Mouse (Mus musculus) gastrocnemius, adult 2 months (tissue): ENCODE measurements at regions not wholly inside any gene's neighbourhood (a gene's known extent, or its start where the extent isn't known, plus 50 kb on each side); places are given as distances from the start of the nearest gene placed in this dataset.
A peak's percentile ranks its signal among the peaks of the same experiment; 100 is the strongest.
"Not testable (repeated sequence)": the region's sequence is repeated elsewhere in the genome, so short reads cannot be mapped to it uniquely, and the experiment has no call there.

Source experiments
- DNase-seq: peaks from one replicate; pipeline ENCODE4 v3.0.0; 2022
- H3K27ac ChIP-seq: fragments of 200-600 bp; 2 replicates; pipeline ENCODE4 v1.8.1; 2022; ENCODE audit warnings: mild to moderate bottlenecking
- H3K4me3 ChIP-seq: fragments of 200-600 bp; 2 replicates; pipeline ENCODE4 v1.8.1; 2022; ENCODE audit warnings: mild to moderate bottlenecking, moderate library complexity
- CTCF ChIP-seq: fragments of 200-600 bp; IDR thresholded peaks from 2 replicates; pipeline ENCODE4 v1.8.1; 2022; ENCODE audit warnings: antibody characterized with exemption, mild to moderate bottlenecking, moderate library complexity
- intact Hi-C: fragments of 180-260 bp; cut with DNase I; formaldehyde crosslinking; loops from one replicate; pipeline ENCODE4 v1.15.1; 2025

DNA sequence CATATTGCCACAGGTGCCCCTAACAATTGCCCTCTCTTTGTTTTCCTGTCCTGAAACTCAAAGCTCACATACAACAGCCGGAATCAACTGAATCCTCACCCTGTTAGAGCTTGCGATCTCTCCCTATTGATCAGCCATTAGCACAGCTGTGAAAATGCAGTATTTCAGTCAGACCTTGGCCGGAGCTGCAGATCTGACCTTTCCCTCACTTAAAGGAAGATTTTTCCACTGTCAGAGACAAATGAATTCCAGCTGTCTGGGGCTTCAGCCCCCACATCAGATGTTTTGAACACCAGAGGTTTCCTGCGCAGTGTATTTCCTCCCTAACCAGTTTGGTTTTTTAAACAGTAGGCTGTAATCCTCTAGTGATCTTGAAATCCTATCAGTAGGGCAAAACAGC is 87.0 kb upstream of the 1110032F04Rik start:
- intact Hi-C loops = no loop called here
- Histone ChIP-seq H3K4me3 (no peak overlapping the region), H3K27ac (no peak overlapping the region)
- DNase-seq = no peak
- no peak for TF ChIP-seq CTCF

DNA sequence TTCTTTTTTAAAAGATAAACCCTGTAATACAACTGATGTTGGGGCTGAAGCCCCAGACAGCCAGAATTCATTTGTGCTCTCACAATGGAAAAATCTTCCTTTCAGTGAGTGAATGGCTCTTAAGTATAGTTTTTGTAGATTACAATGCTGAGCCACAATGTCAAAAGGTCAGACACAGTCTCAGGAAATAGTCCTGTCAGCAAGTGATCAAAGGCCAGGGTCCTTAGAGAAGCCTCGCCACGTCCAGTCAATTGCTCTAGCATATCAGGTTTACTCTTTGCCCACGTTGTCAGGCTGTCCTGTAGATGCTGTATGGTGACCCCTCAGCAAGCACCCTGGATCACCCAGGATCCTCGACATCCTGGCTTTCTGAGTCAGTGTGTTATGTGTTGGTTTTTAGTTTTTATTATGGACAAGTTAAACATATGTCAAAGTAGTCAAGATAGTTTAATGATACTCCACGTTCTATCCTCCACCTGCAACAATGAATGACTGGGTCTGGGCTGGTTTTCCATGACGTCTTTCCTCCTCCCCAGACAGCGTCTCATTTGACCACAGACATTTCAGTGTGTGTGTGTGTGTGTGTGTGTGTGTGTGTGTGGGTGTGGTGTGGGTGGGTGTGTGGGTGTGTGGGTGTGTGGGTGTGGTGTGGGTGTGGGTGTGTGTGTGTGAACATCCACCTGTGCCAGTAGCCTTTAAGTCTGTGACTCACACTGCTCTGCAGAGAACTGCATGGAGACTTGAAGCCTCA is 85.5 kb upstream of the 1110032F04Rik start:
- no peak for DNase-seq
- Histone ChIP-seq H3K4me3 (no peak overlapping the region), H3K27ac (peak overlapping the region; percentile 20; the same call in 1 of the 2 replicates)
- intact Hi-C loops = no loop called here
- TF ChIP-seq CTCF = no peak

DNA sequence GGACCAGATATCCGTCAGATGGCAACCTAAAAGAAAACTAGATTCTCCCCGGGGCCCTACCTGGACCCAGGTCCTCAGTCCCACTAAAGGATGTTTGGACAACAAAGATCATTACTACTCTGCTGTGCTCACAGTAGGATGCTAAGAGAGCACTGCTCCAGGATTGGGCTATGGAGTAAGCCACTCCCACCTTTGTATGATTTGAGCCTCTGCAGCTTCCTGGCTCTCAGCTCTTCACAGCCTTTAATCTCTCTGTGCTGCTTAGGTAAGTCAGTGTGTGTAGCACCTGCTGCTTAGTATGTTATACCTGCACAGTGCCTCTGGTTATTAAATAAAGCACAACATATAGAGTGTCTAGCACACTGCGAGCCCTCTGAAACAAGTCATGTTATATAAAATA is 82.6 kb upstream of the 1110032F04Rik start:
- no peak for TF ChIP-seq CTCF

DNA sequence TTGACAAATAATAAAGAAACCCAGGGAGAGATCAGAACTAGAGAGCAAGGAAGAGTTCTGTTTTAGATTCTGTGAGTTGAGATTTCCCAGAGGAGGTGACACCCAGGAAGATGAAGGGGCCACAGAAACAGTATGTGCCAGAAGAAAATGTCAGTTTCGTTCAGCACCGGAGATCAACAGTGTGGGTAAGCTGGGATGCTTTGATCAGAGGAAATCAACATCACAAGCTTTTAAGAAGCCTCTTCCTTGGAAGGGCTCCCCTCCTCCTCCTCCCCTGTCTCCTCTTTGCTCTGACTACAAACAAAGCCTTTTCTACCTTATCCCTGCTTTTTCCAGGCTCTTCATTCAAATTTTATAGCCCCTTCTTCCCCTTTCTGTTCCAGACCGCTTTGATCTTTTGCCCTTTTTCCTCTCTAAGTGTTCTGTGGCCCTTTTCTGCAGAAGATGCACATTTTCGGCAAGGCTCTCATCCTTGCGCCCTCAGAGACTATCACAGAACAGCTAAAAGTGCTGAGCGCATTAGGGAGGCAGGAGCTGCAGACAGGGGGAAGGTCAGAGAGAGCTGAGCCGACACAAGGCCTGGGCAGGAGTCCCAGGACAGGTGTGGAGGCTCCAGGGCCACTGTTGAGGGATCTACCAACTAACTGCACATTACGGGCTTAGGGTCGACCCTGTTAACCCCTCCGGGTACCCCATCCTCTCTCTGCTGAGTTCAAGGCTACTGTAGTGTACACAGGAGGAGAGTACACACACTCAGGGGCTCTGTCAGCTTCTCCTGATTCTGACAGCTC is 81.8 kb upstream of the 1110032F04Rik start:
- no peak for TF ChIP-seq CTCF
- Histone ChIP-seq H3K4me3 (no peak overlapping the region), H3K27ac (no peak overlapping the region)
- intact Hi-C loops = no loop called here
- DNase-seq = no peak

More for the DNA sequence above, 82.6 kb upstream of the 1110032F04Rik start:
- intact Hi-C loops = no loop called here
- Histone ChIP-seq H3K27ac (no peak overlapping the region), H3K4me3 (no peak overlapping the region)
- DNase-seq = no peak

DNA sequence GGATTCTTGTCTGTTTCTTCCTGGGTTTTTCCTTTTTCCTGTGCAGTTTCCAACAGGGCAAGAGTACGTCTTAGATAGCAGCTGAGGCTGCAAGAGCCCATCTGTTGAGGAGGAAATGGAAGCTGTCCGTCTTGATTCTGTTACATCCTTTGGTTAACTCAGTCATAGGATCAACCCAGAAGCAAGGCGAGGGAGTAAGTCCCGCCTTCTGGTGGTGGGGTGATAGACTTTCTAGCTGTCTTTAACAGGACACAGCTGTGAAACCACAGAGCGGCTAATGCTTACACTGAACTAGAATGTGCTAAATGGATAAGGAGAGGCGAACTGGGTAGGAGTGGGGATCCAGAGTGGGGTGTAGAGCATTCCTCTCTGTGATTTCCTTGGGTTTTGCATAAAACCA is 79.9 kb upstream of the 1110032F04Rik start:
- H3K4me3 ChIP-seq = no peak overlapping the region
- no peak overlapping the region for H3K27ac ChIP-seq
- no peak for TF ChIP-seq CTCF
- DNase-seq = no peak
- intact Hi-C loops = no loop called here

DNA sequence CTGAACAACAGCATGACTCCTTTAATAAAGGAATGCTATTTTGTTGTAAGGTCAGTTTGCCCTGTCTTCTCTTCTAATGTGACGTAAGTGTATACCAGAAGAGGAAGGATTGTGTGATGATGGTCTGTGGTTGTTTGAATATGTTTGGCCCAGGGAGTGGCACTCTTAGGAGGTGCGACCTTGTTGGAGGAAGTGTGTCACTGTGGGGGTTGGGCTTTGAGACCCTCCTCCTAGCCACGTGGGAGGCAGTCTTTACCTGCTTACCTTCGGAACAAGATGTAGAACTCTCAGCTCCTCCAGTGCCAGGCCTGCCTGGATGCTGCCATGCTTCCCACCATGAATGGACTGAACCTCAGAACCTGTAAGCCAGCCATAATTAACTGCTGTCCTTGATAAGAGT is 78.9 kb upstream of the 1110032F04Rik start:
- no peak for TF ChIP-seq CTCF
- Histone ChIP-seq H3K4me3 (no peak overlapping the region), H3K27ac (no peak overlapping the region)
- intact Hi-C loops = no loop called here
- no peak for DNase-seq

DNA sequence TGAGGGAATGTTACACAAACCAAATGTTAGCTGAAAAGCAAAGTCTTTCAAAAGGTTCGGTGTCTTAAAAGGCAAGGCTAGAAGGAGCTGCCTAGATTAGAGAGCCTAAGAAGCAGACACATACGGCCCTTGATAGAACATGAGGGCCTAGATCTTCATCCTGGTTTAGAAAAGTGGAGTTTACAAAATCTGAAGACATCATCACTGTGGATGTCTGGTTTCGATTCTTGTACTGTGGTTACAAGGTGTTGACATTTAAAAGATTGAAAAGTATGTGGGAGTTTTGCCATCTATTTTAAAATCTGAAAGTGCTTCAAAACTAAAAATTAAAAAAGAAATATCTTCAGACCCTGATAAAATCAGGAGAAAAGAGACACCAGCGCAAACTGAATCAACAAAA is 76.5 kb upstream of the 1110032F04Rik start:
- H3K4me3 ChIP-seq = no peak overlapping the region
- DNase-seq = no peak
- H3K27ac ChIP-seq = no peak overlapping the region
- TF ChIP-seq CTCF = no peak
- intact Hi-C loops = no loop called here

DNA sequence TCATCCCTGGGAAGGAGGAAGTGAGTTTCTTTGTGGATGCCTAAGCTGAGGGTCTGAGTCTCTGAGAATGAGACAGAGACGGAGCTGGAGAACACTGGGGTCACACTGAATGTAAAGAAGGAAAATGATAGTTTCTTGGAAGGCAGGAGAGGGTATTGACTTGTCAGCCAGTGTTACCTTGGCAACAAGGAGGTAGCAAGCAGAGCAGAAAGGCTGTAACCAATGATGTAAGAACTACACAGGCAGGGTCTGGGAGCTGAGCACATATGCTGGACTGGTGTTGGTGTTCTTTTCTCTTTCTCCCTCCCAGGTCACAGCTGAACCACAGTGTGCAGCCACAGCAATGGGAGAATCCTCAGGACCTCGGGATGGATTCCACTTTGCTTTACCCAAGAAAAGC is 75.5 kb upstream of the 1110032F04Rik start:
- Histone ChIP-seq H3K4me3 (no peak overlapping the region), H3K27ac (no peak overlapping the region)
- intact Hi-C loops = no loop called here
- DNase-seq = no peak
- TF ChIP-seq CTCF = no peak

DNA sequence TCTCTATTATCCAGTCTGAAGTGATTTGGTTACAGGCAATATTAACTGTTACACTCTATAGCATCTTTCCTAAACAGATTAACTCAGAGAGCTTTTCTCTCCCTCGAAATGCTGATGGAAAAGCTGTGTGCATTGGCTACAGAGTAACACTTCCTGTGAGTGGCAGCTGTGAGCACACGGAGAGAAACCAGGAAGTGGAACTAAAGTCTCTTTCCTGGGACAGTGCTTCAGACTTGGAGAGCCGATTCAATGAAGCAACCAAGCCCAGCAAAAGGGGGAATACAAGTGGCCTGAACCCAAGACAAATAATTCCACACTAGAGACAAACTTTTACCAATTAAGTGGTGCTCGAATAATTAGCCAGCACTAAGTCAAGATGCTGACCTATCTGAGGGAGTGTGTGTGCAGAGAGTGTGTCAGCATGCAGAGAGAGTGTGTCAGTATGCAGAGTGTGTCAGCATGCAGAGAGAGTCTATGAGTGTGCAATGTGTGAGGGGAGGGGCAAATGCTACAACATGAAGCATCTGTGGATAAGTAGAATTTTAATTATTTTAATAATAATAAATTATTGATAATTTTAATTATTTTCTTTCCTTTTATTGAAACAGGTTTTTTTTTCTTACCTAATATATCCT is 74.9 kb upstream of the 1110032F04Rik start:
- intact Hi-C loops = no loop called here
- no peak for DNase-seq
- no peak overlapping the region for H3K4me3 ChIP-seq
- TF ChIP-seq CTCF = no peak
- no peak overlapping the region for H3K27ac ChIP-seq

DNA sequence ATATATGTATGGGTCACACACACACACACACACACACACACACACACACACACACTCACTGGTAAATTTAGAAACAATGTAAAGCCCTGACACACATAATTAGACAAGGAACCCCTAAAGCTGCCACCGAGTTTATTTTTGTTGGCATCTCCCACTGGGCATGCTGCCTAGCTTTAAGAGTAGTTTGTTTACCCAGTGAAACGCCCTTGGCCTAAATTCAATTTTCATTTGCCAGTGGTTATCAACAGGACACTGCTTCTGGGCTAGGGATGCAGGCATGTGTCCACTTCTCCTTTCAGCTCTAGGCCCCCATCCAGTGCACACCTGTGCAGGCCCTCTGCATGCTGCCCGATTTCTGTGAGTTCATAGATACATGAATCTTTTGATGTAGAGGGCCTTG is 73.7 kb upstream of the 1110032F04Rik start:
- TF ChIP-seq CTCF = no peak
- H3K27ac ChIP-seq = no peak overlapping the region
- H3K4me3 ChIP-seq = no peak overlapping the region
- intact Hi-C loops = no loop called here
- no peak for DNase-seq

DNA sequence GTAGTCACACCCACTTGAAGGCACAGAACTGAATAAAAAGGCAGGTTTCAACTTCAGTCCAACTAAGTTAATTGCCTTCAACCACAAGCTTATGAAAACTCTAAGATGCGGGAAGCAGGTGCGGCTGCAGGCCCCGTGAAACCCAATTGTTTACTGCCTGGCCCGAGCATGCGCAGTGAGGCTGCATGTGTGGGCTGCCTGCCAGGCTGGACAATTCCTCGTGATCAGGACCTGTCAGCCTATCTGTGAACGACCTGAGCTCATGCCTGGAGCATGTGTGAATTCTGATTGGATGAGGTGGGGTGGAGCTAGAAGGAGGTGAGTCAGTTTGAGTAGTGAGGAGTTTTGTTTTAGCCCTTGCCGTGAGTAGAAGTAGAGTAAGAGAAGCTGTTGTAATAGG is 71.0 kb upstream of the 1110032F04Rik start:
- DNase-seq, H3K4me3 ChIP-seq, H3K27ac ChIP-seq, intact Hi-C loops: not testable (repeated sequence)

DNA sequence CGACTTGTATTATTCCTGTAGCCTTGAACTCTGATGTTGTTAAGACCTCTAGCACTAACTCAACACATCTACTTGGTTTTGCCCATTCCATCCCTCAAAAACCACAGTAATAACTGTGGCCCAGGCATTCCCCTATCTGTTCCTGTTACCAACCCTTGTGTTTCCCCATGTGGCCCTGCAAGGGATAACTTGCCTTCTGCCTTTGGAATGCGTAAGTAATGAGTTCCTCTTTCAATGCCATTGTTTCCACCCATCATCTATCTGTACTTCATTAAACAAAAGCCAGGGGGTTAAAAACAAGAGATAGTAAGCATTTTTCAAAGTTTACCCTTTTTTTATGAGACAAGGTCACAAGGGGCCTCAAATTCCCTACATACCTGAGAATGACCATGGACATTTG is 60.5 kb upstream of the 1110032F04Rik start:
- DNase-seq = no peak
- Histone ChIP-seq H3K4me3 (no peak overlapping the region), H3K27ac (no peak overlapping the region)
- intact Hi-C loops = no loop called here
- TF ChIP-seq CTCF = no peak

DNA sequence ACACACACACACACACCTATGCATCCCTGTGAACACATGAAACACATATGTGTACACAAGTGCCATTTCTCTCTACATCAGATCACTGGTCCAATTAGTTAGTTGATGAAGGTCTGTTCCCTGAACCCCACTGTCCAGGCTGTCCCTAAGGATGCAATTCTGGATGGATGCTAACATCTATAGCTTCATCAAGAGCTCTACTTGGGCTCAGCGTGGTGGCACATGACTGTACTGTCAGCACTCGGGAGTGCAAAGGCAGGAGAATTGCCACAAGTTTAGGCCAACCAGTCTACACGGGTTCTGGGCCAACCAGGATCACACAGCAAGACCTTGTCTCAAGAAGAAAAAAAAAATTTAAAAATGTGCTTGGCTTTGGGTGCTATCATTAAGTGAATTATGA is 55.9 kb upstream of the 1110032F04Rik start:
- DNase-seq = no peak
- no peak for TF ChIP-seq CTCF
- Histone ChIP-seq H3K4me3 (no peak overlapping the region), H3K27ac (no peak overlapping the region)
- intact Hi-C loops = no loop called here
